Mouse (Mus musculus) adrenal gland, adult 8-10 months (tissue): Measurements from ENCODE around the gene Ddx6. TPM values are rescaled to one million over a fixed set of nuclear protein-coding genes. Genes with fewer than 3 reads are reported as not detected.

Experiments
- total RNA-seq, 4 experiments: library from RNA; stranded (reverse); gene quantifications; 2 replicates each; pipeline ENCODE4 v1.2.4; 2022

Gene Ddx6
- total RNA-seq, 4 experiments from 2014 or later, result 142 to 160 (median 152) TPM

Other genes starting within 250 kb of the Ddx6 start
- 10 to 100 TPM; 78.0 to 91.8 (median 85.8) TPM for gene Vps11, start 243.2 kb upstream of the Ddx6 start, total RNA-seq
- gene Hyou1, start 225.4 kb upstream of the Ddx6 start, total RNA-seq, result 100 to 1,000 TPM; 199 to 239 (median 228) TPM
- gene Slc37a4, start 208.0 kb upstream of the Ddx6 start, total RNA-seq, result 10 to 100 TPM; 18.2 to 27.8 (median 23.5) TPM
- gene Rps25, start 197.8 kb upstream of the Ddx6 start, total RNA-seq, result 1,000 to 10,000 TPM; 1,115 to 1,314 (median 1,244) TPM
- gene Trappc4, start 197.3 kb upstream of the Ddx6 start, total RNA-seq, result 100 to 1,000 TPM in 2 of 4 experiments, 10 to 100 TPM in 2; 86.0 to 116 (median 98.3) TPM
- gene Ccdc84, start 186.3 kb upstream of the Ddx6 start, total RNA-seq, result 10 to 100 TPM; 14.9 to 29.6 (median 25.7) TPM
- gene Foxr1, start 163.8 kb upstream of the Ddx6 start, total RNA-seq, result not detected
- not detected for gene Upk2, start 149.9 kb upstream of the Ddx6 start, total RNA-seq
- gene Bcl9l, start 122.1 kb upstream of the Ddx6 start, total RNA-seq, result 10 to 100 TPM; 48.9 to 76.1 (median 66.7) TPM
- under 1 TPM; 0.13 to 0.32 (median 0.18) TPM for gene Cxcr5, start 43.0 kb upstream of the Ddx6 start, total RNA-seq
- gene Treh, start 68.3 kb downstream of the Ddx6 start, total RNA-seq, result not detected
- gene Phldb1, start 130.3 kb downstream of the Ddx6 start, total RNA-seq, result 10 to 100 TPM; 31.7 to 64.7 (median 48.5) TPM
- gene Arcn1, start 163.0 kb downstream of the Ddx6 start, total RNA-seq, result 100 to 1,000 TPM; 172 to 185 (median 176) TPM
- gene Ift46, start 163.0 kb downstream of the Ddx6 start, total RNA-seq, result 100 to 1,000 TPM in 2 of 4 experiments, 10 to 100 TPM in 2; 77.7 to 116 (median 99.6) TPM
- 10 to 100 TPM in 1 of 4 experiments, 1 to 10 TPM in 3; 8.7 to 15.3 (median 9.4) TPM for gene Tmem25, start 194.4 kb downstream of the Ddx6 start, total RNA-seq
- 1 to 10 TPM; 3.7 to 9.0 (median 5.5) TPM for gene Ttc36, start 198.2 kb downstream of the Ddx6 start, total RNA-seq